Mouse (Mus musculus) C2C12 (cell line): Measurements from ENCODE around the gene Cfap61.

Source experiments
- CEBPB ChIP-seq: IDR thresholded peaks from one replicate; pipeline ENCODE4 v1.6.1; 2011; ENCODE audit warnings: low read depth, mild to moderate bottlenecking, control low read depth, moderate library complexity
- CTCF ChIP-seq: IDR thresholded peaks from one replicate; pipeline ENCODE4 v1.5.1; 2011; ENCODE audit not compliant: control insufficient read depth, insufficient read depth, insufficient read length
- MAX ChIP-seq: IDR thresholded peaks from one replicate; pipeline ENCODE4 v1.6.1; 2011; ENCODE audit warnings: mild to moderate bottlenecking, control low read depth
- MYOD1 ChIP-seq: IDR thresholded peaks from one replicate; pipeline ENCODE4 v1.6.1; 2011; ENCODE audit warnings: low read depth; ENCODE audit not compliant: control insufficient read depth, insufficient read length

GRCm38 (mm10) chr2:146049339-146049738, 114.8 kb downstream of the Cfap61 start:
- no peak for TF ChIP-seq CEBPB
- TF ChIP-seq CTCF: no peak
- no peak for TF ChIP-seq MAX
- no peak for TF ChIP-seq MYOD1
